Mouse (Mus musculus) lung, postnatal 0 days (tissue): ENCODE measurements at regions not wholly inside any gene's neighbourhood (a gene's known extent, or its start where the extent isn't known, plus 50 kb on each side); places are given as distances from the start of the nearest gene placed in this dataset.

ENCODE experiments used
- CTCF ChIP-seq: IDR thresholded peaks from 2 replicates; pipeline ENCODE4 v1.5.1; 2016; ENCODE audit warnings: antibody characterized with exemption, mild to moderate bottlenecking
- EP300 ChIP-seq: IDR thresholded peaks from 2 replicates; pipeline ENCODE4 v1.6.1; 2016; ENCODE audit warnings: antibody characterized with exemption, mild to moderate bottlenecking, control low read depth

DNA sequence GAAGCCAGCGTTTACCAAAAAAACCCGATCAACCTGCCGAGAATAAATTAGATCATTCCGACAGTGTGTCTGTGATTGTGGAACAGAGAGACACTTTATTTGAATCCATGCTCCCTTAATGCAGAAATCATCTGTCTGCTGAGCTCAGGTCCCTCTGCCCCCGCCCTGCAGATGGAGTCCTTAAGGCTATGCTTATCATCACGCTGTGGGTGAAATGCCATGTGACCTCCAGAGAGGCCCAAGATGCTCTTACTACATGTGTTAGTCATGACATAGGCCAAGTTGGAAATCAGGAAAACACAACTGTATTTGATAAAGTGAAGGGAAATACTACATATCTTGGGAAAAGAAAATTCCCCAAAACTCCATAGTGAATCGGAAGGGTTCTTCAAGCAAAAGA lies 206.8 kb upstream of the Pfn2 start:
- TF ChIP-seq EP300 = no peak
- no peak for TF ChIP-seq CTCF
